Mouse (Mus musculus) heart, postnatal 0 days (tissue): ENCODE data around the gene Rps28.
"Not testable (repeated sequence)": the region's sequence is repeated elsewhere in the genome, so short reads cannot be mapped to it uniquely, and the experiment has no call there.

ENCODE experiments used
- CTCF ChIP-seq: IDR thresholded peaks from 2 replicates; pipeline ENCODE4 v1.5.1; 2016; ENCODE audit warnings: antibody characterized with exemption, control low read depth, low read depth
- EP300 ChIP-seq: IDR thresholded peaks from 2 replicates; pipeline ENCODE4 v1.6.1; 2016; ENCODE audit warnings: antibody characterized with exemption, low read depth

GRCm38 (mm10) chr17:33824997-33825330 lies 602 bp upstream of the Rps28 start:
- not testable (repeated sequence) for TF ChIP-seq CTCF, EP300
